In the genomic region with DNA sequence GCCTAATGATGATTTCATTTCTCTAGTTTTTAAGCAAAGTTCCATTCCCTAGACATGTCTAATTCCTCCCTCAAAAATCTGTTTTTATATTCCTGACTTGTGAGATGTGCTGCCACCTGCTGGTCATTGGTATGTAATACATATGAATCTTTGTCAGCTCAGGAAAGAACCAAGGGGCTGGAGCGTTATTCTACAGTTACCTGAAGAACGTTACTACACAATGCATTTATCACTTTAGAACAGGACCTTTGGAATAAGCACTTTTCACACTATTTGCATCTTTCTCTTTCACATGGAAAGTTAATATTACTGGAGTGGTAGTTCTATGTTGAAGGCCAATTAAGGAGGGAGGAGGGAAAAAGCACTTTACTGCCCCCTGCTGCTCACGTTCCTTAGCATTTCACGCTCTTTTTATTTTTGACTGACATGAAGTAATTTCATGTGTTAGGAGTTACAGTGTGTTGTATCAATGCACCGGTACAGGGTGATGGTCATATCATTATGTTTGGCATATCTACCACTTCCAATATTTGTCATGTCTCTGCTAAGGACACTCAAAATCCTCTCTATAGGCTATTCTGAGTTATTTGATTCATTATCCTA, we compare ENCODE assay signal across 7 mouse cellular contexts. TPM values are rescaled to one million over a fixed set of nuclear protein-coding genes. Genes with fewer than 3 reads are reported as not detected.
DNase-seq lines count a peak whose midpoint lies in the region; ATAC-seq lines count a peak whose summit lies in the region.

No protein-coding gene starts in this region.

- no peak overlapping the region for H3K27ac ChIP-seq in forebrain, embryonic 14.5 days (ENCODE audit: low read depth, low read length)
- H3K27ac ChIP-seq in hindbrain, embryonic 12.5 days = no peak overlapping the region
- no peak overlapping the region for H3K27ac ChIP-seq in lung, embryonic 16.5 days (ENCODE audit: low read length)

- no peak overlapping the region for H3K4me3 ChIP-seq in forebrain, embryonic 14.5 days (ENCODE audit: low read depth, low read length)
- H3K4me3 ChIP-seq in hindbrain, embryonic 12.5 days = no peak overlapping the region
- H3K4me3 ChIP-seq in lung, embryonic 16.5 days (ENCODE audit: low read length) = no peak overlapping the region

- H3K9me3 ChIP-seq in forebrain, embryonic 14.5 days (replicated peaks; ENCODE audit: control insufficient read depth, low read length) = no peaks in the 10 kb centered on the region
- H3K9me3 ChIP-seq in hindbrain, embryonic 12.5 days (replicated peaks) = no peaks in the 10 kb centered on the region
- no peaks in the 10 kb centered on the region for H3K9me3 ChIP-seq in lung, embryonic 16.5 days (ENCODE audit: control insufficient read depth, low read length)

- no peaks in the 10 kb centered on the region for H3K4me1 ChIP-seq in forebrain, embryonic 14.5 days (ENCODE audit: control insufficient read depth, insufficient read depth, low read length)
- H3K4me1 ChIP-seq in hindbrain, embryonic 12.5 days = no peaks in the 10 kb centered on the region
- H3K4me1 ChIP-seq in lung, embryonic 16.5 days (replicated peaks; ENCODE audit: control insufficient read depth, insufficient read depth, low read length) = peaks cover 5% of the 10 kb centered on the region; the same call in 1 of the 2 replicates

- H3K4me2 ChIP-seq in forebrain, embryonic 14.5 days (ENCODE audit: low read length) = peak overlapping the region; percentile 25; the same call in 1 of the 2 replicates
- 0 out of 2 replicates have a peak overlapping the region, but pooled peaks have one; percentile 11 for H3K4me2 ChIP-seq in hindbrain, embryonic 12.5 days (replicated peaks)
- peak overlapping the region; percentile 27; the same call in 1 of the 2 replicates for H3K4me2 ChIP-seq in lung, embryonic 16.5 days (ENCODE audit: low read depth, low read length)

- H3K9ac ChIP-seq in forebrain, embryonic 14.5 days (ENCODE audit: low read length) = no peak overlapping the region
- H3K9ac ChIP-seq in hindbrain, embryonic 12.5 days = no peak overlapping the region
- H3K9ac ChIP-seq in lung, embryonic 16.5 days (ENCODE audit: low read length) = no peak overlapping the region

- peak; percentile 78 for DNase-seq in Muller cell, postnatal 12 days (ENCODE audit: inconsistent ontology term)
- peak; percentile 41 for DNase-seq in c-Kit-negative CD71-positive TER-119-positive erythroid progenitor cells, embryonic 14.5 days (ENCODE audit: low read depth, low spot score)
- DNase-seq in forebrain, embryonic 14.5 days (ENCODE audit: low spot score) = peak; percentile 89
- peak; percentile 70 for DNase-seq in layer of hippocampus, adult 9-10 months (ENCODE audit: low spot score)
- DNase-seq in ovary, postnatal 36 days (ENCODE audit: low spot score) = peak; percentile 38

- H3K27me3 ChIP-seq in forebrain, embryonic 14.5 days (replicated peaks; ENCODE audit: control insufficient read depth, insufficient read depth, low read length) = no peaks in the 10 kb centered on the region
- H3K27me3 ChIP-seq in hindbrain, embryonic 12.5 days = no peaks in the 10 kb centered on the region
- no peaks in the 10 kb centered on the region for H3K27me3 ChIP-seq in lung, embryonic 16.5 days (ENCODE audit: control insufficient read depth, insufficient read depth, low read depth, low read length)

- H3K36me3 ChIP-seq in forebrain, embryonic 14.5 days (ENCODE audit: control insufficient read depth, insufficient read depth, low read length) = no peaks in the 10 kb centered on the region
- no peaks in the 10 kb centered on the region for H3K36me3 ChIP-seq in hindbrain, embryonic 12.5 days
- H3K36me3 ChIP-seq in lung, embryonic 16.5 days (ENCODE audit: control insufficient read depth, insufficient read depth, low read length) = no peaks in the 10 kb centered on the region

- peak; percentile 67 for ATAC-seq in forebrain, embryonic 14.5 days
- ATAC-seq in hindbrain, embryonic 12.5 days (ENCODE audit: low FRiP score) = peak; percentile 58
- peak; percentile 53; the same call in 1 of the 2 replicates for ATAC-seq in lung, embryonic 16.5 days (ENCODE audit: low read depth)

- WGBS in forebrain, embryonic 14.5 days = 4% methylated on average over 5 of the region's 5 CpGs
- 3% methylated on average over 5 of the region's 5 CpGs for WGBS in hindbrain, embryonic 12.5 days
- 2% methylated on average over 5 of the region's 5 CpGs for WGBS in lung, embryonic 16.5 days

RNA-seq across cellular contexts. Expression of gene Mtap, which starts 7.5 kb away (rescaled TPM):
- 31.7 and 34.3 TPM in 2 replicates for polyA plus RNA-seq in forebrain, embryonic 14.5 days (2014; fragmentation: Nextera tagmentation; extraction: Ambion mirVana)
- polyA plus RNA-seq in hindbrain, embryonic 12.5 days (2016; fragmentation: Nextera tagmentation; extraction: Ambion mirVana) = 52.7 and 53.8 TPM in 2 replicates
- 45.0 and 48.5 TPM in 2 replicates for polyA plus RNA-seq in lung, embryonic 16.5 days (2015; fragmentation: Nextera tagmentation; extraction: Ambion mirVana)

Comparison
In these comparisons a context has a peak if more than half of its experiments do, and no peak if none do; other contexts are left out.
1. DNase-seq: peak in every context shown above with its lines; median percentile 89 in forebrain, embryonic 14.5 days; 78 in Muller cell, postnatal 12 days; 70 in layer of hippocampus, adult 9-10 months; 41 in c-Kit-negative CD71-positive TER-119-positive erythroid progenitor cells, embryonic 14.5 days; 38 in ovary, postnatal 36 days.